Comparison of ENCODE assay signal across 8 mouse cellular contexts in genomic region chr2:170131981-170132460, GRCm38 (mm10). TPM values are rescaled to one million over a fixed set of nuclear protein-coding genes. Genes with fewer than 3 reads are reported as not detected.
DNase-seq lines count a peak whose midpoint lies in the region; ATAC-seq and TF ChIP-seq lines count a peak whose summit lies in the region.

No protein-coding gene starts in this region.

- H3K36me3 ChIP-seq in heart, embryonic 10.5 days, result no peaks in the 10 kb centered on the region
- H3K36me3 ChIP-seq in E14TG2a.4 (ENCODE audit: insufficient read depth, low read length), result peaks cover 14% of the 10 kb centered on the region
- no peaks in the 10 kb centered on the region for H3K36me3 ChIP-seq in forebrain, postnatal 0 days (ENCODE audit: insufficient read depth)
- no peaks in the 10 kb centered on the region for H3K36me3 ChIP-seq in liver, embryonic 15.5 days (replicated peaks)

- TF ChIP-seq CTCF in E14TG2a.4 (conservative IDR thresholded peaks at IDR 0.05; ENCODE audit: low read length), result no peak
- TF ChIP-seq CTCF in forebrain, postnatal 0 days (IDR thresholded peaks at IDR 0.05; ENCODE audit: low read depth), result no peak

- no peaks in the 10 kb centered on the region for H3K27me3 ChIP-seq in heart, embryonic 10.5 days (ENCODE audit: insufficient read depth, poor library complexity, severe bottlenecking)
- no peaks in the 10 kb centered on the region for H3K27me3 ChIP-seq in E14TG2a.4 (ENCODE audit: insufficient read depth, low read length)
- H3K27me3 ChIP-seq in forebrain, postnatal 0 days (ENCODE audit: insufficient read depth, low read length), result no peaks in the 10 kb centered on the region
- H3K27me3 ChIP-seq in liver, embryonic 15.5 days, result no peaks in the 10 kb centered on the region

- H3K9ac ChIP-seq in forebrain, postnatal 0 days, result peak overlapping the region; percentile 60; the same call in 1 of the 2 replicates
- no peak overlapping the region; the same call in 1 of the 2 replicates for H3K9ac ChIP-seq in liver, embryonic 15.5 days

- peak overlapping the region; percentile 66 for H3K4me2 ChIP-seq in forebrain, postnatal 0 days (ENCODE audit: low read depth)
- H3K4me2 ChIP-seq in liver, embryonic 15.5 days, result peak overlapping the region; percentile 94

- no peak for DNase-seq in heart, embryonic 10.5 days (ENCODE audit: low spot score)
- no peak for DNase-seq in heart, adult 9 months (ENCODE audit: low spot score in 2 of 2)
- peak; percentile 39 for DNase-seq in forebrain, postnatal 0 days
- no peak for DNase-seq in cerebellum, adult 11 months
- no peak for DNase-seq in adrenal gland, postnatal 10 days
- DNase-seq in gastrocnemius, postnatal 36 days, result no peak

- WGBS in heart, embryonic 10.5 days, result 11% methylated on average over 10 of the region's 10 CpGs
- WGBS in forebrain, postnatal 0 days, result 2% methylated on average over 10 of the region's 10 CpGs
- 4% methylated on average over 10 of the region's 10 CpGs for WGBS in liver, embryonic 15.5 days (ENCODE audit: insufficient replicate concordance)

- ATAC-seq in forebrain, postnatal 0 days, result no peak
- no peak for ATAC-seq in liver, embryonic 15.5 days (ENCODE audit: insufficient read depth)

- H3K27ac ChIP-seq in heart, embryonic 10.5 days, result peak overlapping the region; percentile 100
- no peak overlapping the region for H3K27ac ChIP-seq in forebrain, postnatal 0 days (ENCODE audit: low read depth, low read length)
- H3K27ac ChIP-seq in liver, embryonic 15.5 days (replicated peaks), result peak overlapping the region; percentile 92

- peaks cover 49% of the 10 kb centered on the region for H3K4me1 ChIP-seq in heart, embryonic 10.5 days
- peaks cover 81% of the 10 kb centered on the region for H3K4me1 ChIP-seq in E14TG2a.4 (replicated peaks; ENCODE audit: low read depth, low read length)
- no peaks in the 10 kb centered on the region for H3K4me1 ChIP-seq in forebrain, postnatal 0 days (ENCODE audit: insufficient read depth)
- H3K4me1 ChIP-seq in liver, embryonic 15.5 days (replicated peaks), result peaks cover 86% of the 10 kb centered on the region

- peak overlapping the region; percentile 94 for H3K4me3 ChIP-seq in heart, embryonic 10.5 days
- peak overlapping the region; percentile 91 for H3K4me3 ChIP-seq in E14TG2a.4 (replicated peaks; ENCODE audit: low read length)
- H3K4me3 ChIP-seq in forebrain, postnatal 0 days (ENCODE audit: low read depth, low read length), result peak overlapping the region; percentile 80
- H3K4me3 ChIP-seq in liver, embryonic 15.5 days (replicated peaks), result peak overlapping the region; percentile 97

- intact Hi-C loops in gastrocnemius, postnatal 36 days (cut with DNase I), result no loop called here

- no peaks in the 10 kb centered on the region for H3K9me3 ChIP-seq in heart, embryonic 10.5 days
- H3K9me3 ChIP-seq in E14TG2a.4 (ENCODE audit: low read length), result no peaks in the 10 kb centered on the region
- H3K9me3 ChIP-seq in forebrain, postnatal 0 days (ENCODE audit: low read length), result no peaks in the 10 kb centered on the region
- no peaks in the 10 kb centered on the region for H3K9me3 ChIP-seq in liver, embryonic 15.5 days (replicated peaks)

RNA-seq across cellular contexts. Expression of gene Zfp217, which starts 15.9 kb away (rescaled TPM):
- polyA plus RNA-seq in heart, embryonic 10.5 days (2016; fragmentation: Nextera tagmentation; extraction: Ambion mirVana), result 3.2 and 3.7 TPM in 2 replicates
- 3.3 and 3.5 TPM in 2 replicates for total RNA-seq in forebrain, postnatal 0 days (2014; rRNA removed)
- 0.28 and 0.64 TPM in 2 replicates for polyA plus RNA-seq in forebrain, postnatal 0 days (2015; fragmentation: Nextera tagmentation; extraction: Ambion mirVana)
- polyA plus RNA-seq in liver, embryonic 15.5 days (2015; fragmentation: Nextera tagmentation; extraction: Ambion mirVana), result 3.4 and 4.7 TPM in 2 replicates
- total RNA-seq in adrenal gland, postnatal 10 days (2021), result 10 to 100 TPM; 22.0 to 31.0 TPM
- total RNA-seq in gastrocnemius, postnatal 36 days (2021), result 1 to 10 TPM; 4.3 to 5.7 TPM
